Mouse (Mus musculus) liver, adult (tissue): ENCODE measurements around the gene Pilrb1.

Experiments used
- GATA4 ChIP-seq: IDR thresholded peaks from 2 replicates; pipeline ENCODE4 v1.6.1; 2014; ENCODE audit warnings: mild to moderate bottlenecking, low read length; ENCODE audit not compliant: insufficient replicate concordance

Gene Pilrb1

GRCm38 (mm10) chr5:137828694-137829093 lies 29.2 kb downstream of the Pilrb1 start:
- TF ChIP-seq GATA4: no peak

- no peak for TF ChIP-seq GATA4
These were observed 31.5 kb downstream of the Pilrb1 start for GRCm38 (mm10) chr5:137826421-137826820.

- no peak for TF ChIP-seq GATA4
These were observed 31.9 kb downstream of the Pilrb1 start for GRCm38 (mm10) chr5:137825971-137826370.

GRCm38 (mm10) chr5:137825030-137825429 lies 32.9 kb downstream of the Pilrb1 start:
- no peak for TF ChIP-seq GATA4

- no peak for TF ChIP-seq GATA4
These were observed 34.4 kb downstream of the Pilrb1 start for GRCm38 (mm10) chr5:137823455-137824045.

- no peak for TF ChIP-seq GATA4
These were observed 35.3 kb downstream of the Pilrb1 start for GRCm38 (mm10) chr5:137822602-137823001.

- no peak for TF ChIP-seq GATA4
These were observed 35.8 kb downstream of the Pilrb1 start for GRCm38 (mm10) chr5:137822126-137822525.

- TF ChIP-seq GATA4: no peak
These were observed 40.3 kb downstream of the Pilrb1 start for GRCm38 (mm10) chr5:137817466-137818222.

GRCm38 (mm10) chr5:137808316-137808715 lies 49.6 kb downstream of the Pilrb1 start:
- TF ChIP-seq GATA4: no peak

- TF ChIP-seq GATA4: no peak
These were observed 51.7 kb downstream of the Pilrb1 start for GRCm38 (mm10) chr5:137806158-137806557.
